Mouse (Mus musculus) hindbrain, postnatal 0 days (tissue): ENCODE results near the gene Kirrel2. TPM values are rescaled to one million over a fixed set of nuclear protein-coding genes. Genes with fewer than 3 reads are reported as not detected.
"Not testable (repeated sequence)": the region's sequence is repeated elsewhere in the genome, so short reads cannot be mapped to it uniquely, and the experiment has no call there.

Source experiments
- ATAC-seq: fragments of 200-750 bp; cut with Nextera tagmentation; 2 replicates; pipeline ENCODE4 v1.8.0; 2017; ENCODE audit warnings: mild to moderate bottlenecking, moderate TSS enrichment, moderate library complexity
- DNase-seq: peaks from one replicate; pipeline ENCODE4 v3.0.0-alpha.2; 2015; ENCODE audit warnings: low spot score
- H3K27ac ChIP-seq: fragments of 300-500 bp; sonication (generic); 2 replicates; pipeline ENCODE4 v1.5.1; 2014; ENCODE audit warnings: mild to moderate bottlenecking
- H3K27me3 ChIP-seq: fragments of 300-500 bp; sonication (generic); 2 replicates; pipeline ENCODE4 v1.6.1; 2014; ENCODE audit warnings: low read length, mixed read lengths; ENCODE audit not compliant: insufficient read depth
- H3K36me3 ChIP-seq: fragments of 300-500 bp; sonication (generic); 2 replicates; pipeline ENCODE4 v1.6.1; 2014; ENCODE audit warnings: low read length, mixed read lengths; ENCODE audit not compliant: insufficient read depth
- H3K4me1 ChIP-seq: fragments of 300-500 bp; sonication (generic); 2 replicates; pipeline ENCODE4 v1.6.1; 2014; ENCODE audit warnings: antibody characterized with exemption, low read length, mixed read lengths; ENCODE audit not compliant: insufficient read depth
- H3K4me2 ChIP-seq: fragments of 300-500 bp; sonication (generic); 2 replicates; pipeline ENCODE4 v1.6.1; 2014; ENCODE audit warnings: low read depth, mild to moderate bottlenecking, low read length, moderate library complexity, mixed read lengths
- H3K4me3 ChIP-seq: fragments of 300-500 bp; sonication (generic); 2 replicates; pipeline ENCODE4 v1.5.1; 2014; ENCODE audit warnings: low read length
- H3K9ac ChIP-seq: fragments of 300-500 bp; sonication (generic); replicated peaks from 2 replicates; pipeline ENCODE4 v1.6.1; 2014; ENCODE audit warnings: mild to moderate bottlenecking, low read length, moderate library complexity, mixed read lengths
- H3K9me3 ChIP-seq: fragments of 300-500 bp; sonication (generic); 2 replicates; pipeline ENCODE4 v1.6.1; 2016; ENCODE audit warnings: low read length, mixed read lengths
- CTCF ChIP-seq: IDR thresholded peaks from 2 replicates; pipeline ENCODE4 v1.5.1; 2016; ENCODE audit warnings: antibody characterized with exemption, control low read depth, low read depth
- WGBS: fragments of 180-500 bp; shearing (Covaris S2); extraction: QIAGEN DNeasy Blood & Tissue Kit; methylation state at CpG from one replicate; pipeline ENCODE4 v1.1.7; 2014; 5-methylcytosine and 5-hydroxymethylcytosine counted together
- polyA plus RNA-seq: library from polyadenylated mRNA; unstranded; fragments of >200 nt; fragmentation: Nextera tagmentation; extraction: Ambion mirVana; gene quantifications from 2 replicates; pipeline ENCODE4 v1.2.1, GENCODE M21; 2015
- total RNA-seq: library from RNA; depleted of rRNA; stranded (reverse); fragments of >200 nt; gene quantifications from 2 replicates; pipeline ENCODE4 v1.2.3, GENCODE M21; 2014; rRNA removed

The Kirrel2 gene
- total RNA-seq (10.7 and 14.7 TPM in 2 replicates), polyA plus RNA-seq (4.4 and 5.8 TPM in 2 replicates)

DNA sequence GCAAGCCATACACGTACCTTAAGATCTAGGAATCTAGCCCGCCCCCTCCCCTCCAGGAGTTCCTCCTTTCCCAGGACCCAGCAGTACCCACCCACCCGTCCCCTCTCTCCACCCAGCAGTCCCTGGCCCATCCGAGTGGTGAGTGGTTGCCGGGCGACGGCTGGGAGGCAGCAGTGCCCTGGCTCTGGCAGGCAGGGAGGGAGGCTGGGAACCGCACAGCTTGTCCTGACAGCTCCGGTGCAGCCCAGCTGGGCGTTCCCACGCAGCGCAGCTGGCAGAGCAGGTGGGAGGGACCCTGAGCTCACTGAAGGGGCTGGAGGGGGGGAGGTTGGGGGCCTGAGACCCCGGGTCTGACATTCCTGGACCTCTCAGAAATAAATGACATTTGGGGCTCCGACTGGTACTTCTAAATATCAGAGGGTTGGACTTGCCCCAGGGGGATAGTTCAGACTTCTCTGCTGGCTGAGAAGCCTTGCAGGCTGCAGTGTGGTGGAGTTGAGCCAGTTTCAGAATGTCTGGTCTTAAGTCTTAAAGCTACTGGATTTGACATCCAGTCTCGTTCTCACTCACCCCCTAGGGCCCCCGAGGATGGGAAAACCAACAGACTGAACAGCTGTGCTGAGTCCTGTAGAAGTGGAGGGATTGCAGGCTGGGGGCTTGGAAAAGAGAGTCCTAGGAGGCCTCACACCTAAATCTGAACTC is at the start of gene Kirrel2, which contains the start of gene Nphs1:
Kirrel2 (minus strand) TSS at position 62 of the 702 bp plus-strand sequence.
Nphs1 (plus strand) TSS at position 687 of the 702 bp plus-strand sequence.
- H3K27me3 ChIP-seq: peaks cover 38% of the 10 kb centered on the region
- peak within 1 kb of the TSS; percentile 20; the same call in 1 of the 2 replicates for H3K27ac ChIP-seq
- peak within 1 kb of the TSS; percentile 31 for H3K4me3 ChIP-seq
- peak within 1 kb of the TSS; percentile 22; the same call in 1 of the 2 replicates for H3K9ac ChIP-seq
- TF ChIP-seq CTCF: no peak
- H3K36me3 ChIP-seq: no peaks in the 10 kb centered on the region
- H3K4me2 ChIP-seq: peak within 1 kb of the TSS; percentile 61
- under 1% methylated on average over 16 of the region's 16 CpGs for WGBS
- peaks cover 17% of the 10 kb centered on the region for H3K4me1 ChIP-seq
- peak; percentile 86 for ATAC-seq
- peak; percentile 77 for DNase-seq
- no peaks in the 10 kb centered on the region for H3K9me3 ChIP-seq

DNA sequence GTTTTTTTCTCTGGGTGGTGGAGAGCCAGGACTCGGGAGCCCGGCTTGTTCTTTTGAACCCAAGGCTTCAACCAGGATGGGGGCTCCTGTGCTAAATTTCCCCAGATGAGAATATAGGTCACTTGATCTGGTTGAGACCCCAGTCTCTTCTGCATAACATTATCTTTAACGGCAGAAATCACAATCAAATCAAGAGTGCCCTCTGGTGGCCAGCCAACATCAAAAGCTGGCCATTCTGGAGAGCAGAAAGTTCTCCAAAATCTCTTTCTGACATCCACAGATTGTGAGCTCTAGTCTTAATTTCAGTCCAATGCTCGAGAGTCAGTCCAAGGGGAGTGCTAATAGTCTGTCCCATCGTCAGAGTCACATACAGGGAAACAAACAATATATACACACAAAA is 43.7 kb upstream of the Kirrel2 start:
- not testable (repeated sequence) for H3K27ac ChIP-seq, H3K9ac ChIP-seq, H3K4me2 ChIP-seq, H3K27me3 ChIP-seq, H3K36me3 ChIP-seq, H3K4me1 ChIP-seq, H3K4me3 ChIP-seq, ATAC-seq, H3K9me3 ChIP-seq, DNase-seq
- TF ChIP-seq CTCF: peak; percentile 34
- WGBS: 67% methylated on average over 5 of the region's 5 CpGs

DNA sequence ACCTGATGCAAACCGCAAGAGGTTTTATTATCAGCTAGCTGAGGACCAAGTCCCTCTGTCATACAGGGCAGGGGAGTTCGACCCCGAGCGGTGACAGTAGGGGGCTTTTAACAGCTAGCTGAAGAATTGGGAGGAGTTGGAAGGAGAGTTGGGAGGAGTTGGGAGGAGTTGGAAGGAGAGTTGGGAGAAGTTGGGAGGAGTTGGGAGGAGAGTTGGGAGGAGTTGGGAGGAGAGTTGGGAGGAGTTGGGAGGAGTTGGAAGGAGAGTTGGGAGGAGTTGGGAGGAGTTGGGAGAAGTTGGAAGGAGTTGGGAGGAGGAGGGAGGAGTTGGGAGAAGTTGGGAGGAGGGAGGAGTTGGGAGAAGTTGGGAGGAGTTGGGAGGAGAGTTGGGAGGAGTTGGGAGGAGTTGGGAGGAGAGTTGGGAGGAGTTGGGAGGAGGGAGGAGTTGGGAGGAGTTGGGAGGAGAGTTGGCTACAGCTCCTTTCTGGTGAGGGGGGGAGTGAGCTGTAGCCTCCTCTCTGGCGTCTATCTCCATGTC is 38.1 kb upstream of the Kirrel2 start:
- not testable (repeated sequence) for ATAC-seq, DNase-seq, H3K4me3 ChIP-seq, H3K9me3 ChIP-seq, H3K27ac ChIP-seq, H3K4me2 ChIP-seq, H3K9ac ChIP-seq, H3K36me3 ChIP-seq, H3K27me3 ChIP-seq, H3K4me1 ChIP-seq
- 59% methylated on average over 5 of the region's 5 CpGs for WGBS

GRCm38 (mm10) chr7:30493401-30493931 is 36.0 kb upstream of the Kirrel2 start, which contains the start of gene Prodh2:
Gene Prodh2, plus strand, starts transcription at chr7:30493622.
- Histone ChIP-seq H3K27ac (no peak within 1 kb of the TSS), H3K4me3 (no peak within 1 kb of the TSS), H3K9me3 (no peaks in the 10 kb centered on the region), H3K36me3 (no peaks in the 10 kb centered on the region), H3K9ac (no peak within 1 kb of the TSS), H3K4me2 (no peak within 1 kb of the TSS), H3K4me1 (no peaks in the 10 kb centered on the region), H3K27me3 (no peaks in the 10 kb centered on the region)
- ATAC-seq: no peak
- no peak for DNase-seq
- WGBS: 47% methylated on average over 11 of the region's 11 CpGs
- TF ChIP-seq CTCF: 0 out of 2 replicates have a peak, but pooled peaks have one; percentile 1

GRCm38 (mm10) chr7:30492765-30493164 is 35.3 kb upstream of the Kirrel2 start:
- peak; percentile 85 for TF ChIP-seq CTCF
- peak; percentile 46; the same call in 1 of the 2 replicates for ATAC-seq
- Histone ChIP-seq H3K36me3 (no peaks in the 10 kb centered on the region), H3K27ac (no peak overlapping the region), H3K27me3 (no peaks in the 10 kb centered on the region), H3K9ac (no peak overlapping the region), H3K4me3 (no peak overlapping the region), H3K4me2 (no peak overlapping the region), H3K9me3 (no peaks in the 10 kb centered on the region), H3K4me1 (no peaks in the 10 kb centered on the region)
- WGBS: 17% methylated on average over 4 of the region's 4 CpGs
- peak; percentile 82 for DNase-seq

DNA sequence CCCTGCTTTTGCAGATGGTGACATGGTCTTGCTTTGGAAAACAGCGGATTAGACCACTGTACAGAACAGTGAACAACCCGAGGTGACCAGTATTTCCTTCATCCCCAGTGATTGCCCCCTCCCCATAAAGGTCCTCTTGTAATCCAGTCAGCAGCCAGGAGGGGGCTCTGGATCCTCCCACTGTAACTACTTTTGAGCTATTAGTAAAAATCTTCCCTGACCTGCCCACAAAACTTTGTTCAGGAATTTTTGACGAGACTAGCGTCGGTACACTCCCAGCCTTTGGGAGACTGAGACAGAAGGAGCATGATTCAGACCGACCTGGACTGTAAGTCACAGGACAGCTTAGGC is 33.4 kb upstream of the Kirrel2 start:
- no peaks in the 10 kb centered on the region for H3K9me3 ChIP-seq
- H3K36me3 ChIP-seq: no peaks in the 10 kb centered on the region
- ATAC-seq: peak; percentile 19; the same call in 1 of the 2 replicates
- no peak overlapping the region for H3K9ac ChIP-seq
- no peak overlapping the region for H3K4me3 ChIP-seq
- H3K4me2 ChIP-seq: no peak overlapping the region
- peak; percentile 9 for DNase-seq
- H3K4me1 ChIP-seq: no peaks in the 10 kb centered on the region
- no peak overlapping the region for H3K27ac ChIP-seq
- no peaks in the 10 kb centered on the region for H3K27me3 ChIP-seq
- 17% methylated on average over 6 of the region's 6 CpGs for WGBS
- TF ChIP-seq CTCF: peak; percentile 29; the same call in 1 of the 2 replicates
